Mouse (Mus musculus): ENCODE data around the gene Ldb2. TPM values are rescaled to one million over a fixed set of nuclear protein-coding genes. Genes with fewer than 3 reads are reported as not detected.

Ldb2 gene
- polyA plus RNA-seq, 1 experiment from 2014 or later: 13.3 TPM

GRCm38 (mm10) chr5:44710132-44710871 is 89.2 kb downstream of the Ldb2 start:
- no peak for DNase-seq (ENCODE audit: low spot score)
- Histone ChIP-seq H3K27ac (replicated peaks) (no peak overlapping the region), H3K36me3 (no peaks in the 10 kb centered on the region), H3K9me3 (replicated peaks) (no peaks in the 10 kb centered on the region), H3K4me1 (peaks cover 32% of the 10 kb centered on the region), H3K27me3 (ENCODE audit: low read depth, poor library complexity, severe bottlenecking) (no peaks in the 10 kb centered on the region), H3K4me3 (no peak overlapping the region)
- WGBS: 57% methylated on average over 4 of the region's 4 CpGs

- H3K9me3 ChIP-seq (replicated peaks): no peaks in the 10 kb centered on the region
- H3K4me3 ChIP-seq: no peak overlapping the region
- no peaks in the 10 kb centered on the region for H3K27me3 ChIP-seq (ENCODE audit: low read depth, poor library complexity, severe bottlenecking)
- 83% methylated on average over 2 of the region's 2 CpGs for WGBS
- no peak overlapping the region for H3K27ac ChIP-seq (replicated peaks)
- no peak for DNase-seq (ENCODE audit: low spot score)
- H3K4me1 ChIP-seq: peaks cover 27% of the 10 kb centered on the region
- H3K36me3 ChIP-seq: no peaks in the 10 kb centered on the region
Observed at GRCm38 (mm10) chr5:44709276-44709675, 90.2 kb downstream of the Ldb2 start.

GRCm38 (mm10) chr5:44707946-44708345 is 91.5 kb downstream of the Ldb2 start:
- H3K4me3 ChIP-seq: no peak overlapping the region
- WGBS: 80% methylated on average over 3 of the region's 3 CpGs
- no peak overlapping the region for H3K27ac ChIP-seq (replicated peaks)

GRCm38 (mm10) chr5:44706997-44707698 is 92.3 kb downstream of the Ldb2 start:
- H3K4me1 ChIP-seq: peaks cover 17% of the 10 kb centered on the region
- WGBS: 65% methylated on average over 6 of the region's 6 CpGs
- H3K27ac ChIP-seq (replicated peaks): peak overlapping the region; percentile 71
- H3K36me3 ChIP-seq: no peaks in the 10 kb centered on the region
- H3K4me3 ChIP-seq: no peak overlapping the region
- no peak for DNase-seq (ENCODE audit: low spot score)
- no peaks in the 10 kb centered on the region for H3K27me3 ChIP-seq (ENCODE audit: low read depth, poor library complexity, severe bottlenecking)
- no peaks in the 10 kb centered on the region for H3K9me3 ChIP-seq (replicated peaks)

More at GRCm38 (mm10) chr5:44707946-44708345, 91.5 kb downstream of the Ldb2 start:
- H3K36me3 ChIP-seq: no peaks in the 10 kb centered on the region
- no peaks in the 10 kb centered on the region for H3K27me3 ChIP-seq (ENCODE audit: low read depth, poor library complexity, severe bottlenecking)
- peaks cover 17% of the 10 kb centered on the region for H3K4me1 ChIP-seq
- no peaks in the 10 kb centered on the region for H3K9me3 ChIP-seq (replicated peaks)
- no peak for DNase-seq (ENCODE audit: low spot score)

GRCm38 (mm10) chr5:44697993-44698392 is 101.5 kb downstream of the Ldb2 start:
- H3K4me3 ChIP-seq: no peak overlapping the region
- no peaks in the 10 kb centered on the region for H3K27me3 ChIP-seq (ENCODE audit: low read depth, poor library complexity, severe bottlenecking)
- no peaks in the 10 kb centered on the region for H3K36me3 ChIP-seq
- peaks cover 41% of the 10 kb centered on the region for H3K4me1 ChIP-seq
- no peak for DNase-seq (ENCODE audit: low spot score)
- WGBS: 77% methylated on average over 3 of the region's 3 CpGs
- peak overlapping the region; percentile 13; the same call in 1 of the 2 replicates for H3K27ac ChIP-seq (replicated peaks)
- no peaks in the 10 kb centered on the region for H3K9me3 ChIP-seq (replicated peaks)

- no peaks in the 10 kb centered on the region for H3K36me3 ChIP-seq
- H3K4me3 ChIP-seq: no peak overlapping the region
- peak overlapping the region; percentile 38; the same call in 1 of the 2 replicates for H3K27ac ChIP-seq (replicated peaks)
- DNase-seq (ENCODE audit: low spot score): no peak
- H3K27me3 ChIP-seq (ENCODE audit: low read depth, poor library complexity, severe bottlenecking): no peaks in the 10 kb centered on the region
- H3K4me1 ChIP-seq: peaks cover 43% of the 10 kb centered on the region
- 72% methylated on average over 7 of the region's 7 CpGs for WGBS
- no peaks in the 10 kb centered on the region for H3K9me3 ChIP-seq (replicated peaks)
Observed at GRCm38 (mm10) chr5:44696548-44696947, 102.9 kb downstream of the Ldb2 start.

- Histone ChIP-seq H3K9me3 (replicated peaks) (no peaks in the 10 kb centered on the region), H3K4me1 (peaks cover 43% of the 10 kb centered on the region), H3K4me3 (no peak overlapping the region), H3K27ac (replicated peaks) (no peak overlapping the region), H3K36me3 (no peaks in the 10 kb centered on the region), H3K27me3 (ENCODE audit: low read depth, poor library complexity, severe bottlenecking) (no peaks in the 10 kb centered on the region)
- 36% methylated on average over 5 of the region's 5 CpGs for WGBS
- DNase-seq (ENCODE audit: low spot score): no peak
Observed at GRCm38 (mm10) chr5:44693674-44694073, 105.8 kb downstream of the Ldb2 start.

- H3K36me3 ChIP-seq: no peaks in the 10 kb centered on the region
- no peaks in the 10 kb centered on the region for H3K4me1 ChIP-seq
- no peaks in the 10 kb centered on the region for H3K27me3 ChIP-seq (ENCODE audit: low read depth, poor library complexity, severe bottlenecking)
- DNase-seq (ENCODE audit: low spot score): no peak
- H3K4me3 ChIP-seq: no peak overlapping the region
- no peaks in the 10 kb centered on the region for H3K9me3 ChIP-seq (replicated peaks)
- WGBS: 84% methylated on average over 6 of the region's 6 CpGs
- no peak overlapping the region for H3K27ac ChIP-seq (replicated peaks)
Observed at GRCm38 (mm10) chr5:44686344-44686743, 113.1 kb downstream of the Ldb2 start.

- no peaks in the 10 kb centered on the region for H3K27me3 ChIP-seq (ENCODE audit: low read depth, poor library complexity, severe bottlenecking)
- no peak for DNase-seq (ENCODE audit: low spot score)
- no peak overlapping the region for H3K27ac ChIP-seq (replicated peaks)
- no peaks in the 10 kb centered on the region for H3K9me3 ChIP-seq (replicated peaks)
- WGBS: 91% methylated on average over 3 of the region's 3 CpGs
- H3K36me3 ChIP-seq: no peaks in the 10 kb centered on the region
- no peak overlapping the region for H3K4me3 ChIP-seq
- no peaks in the 10 kb centered on the region for H3K4me1 ChIP-seq
Observed at GRCm38 (mm10) chr5:44681054-44681638, 118.3 kb downstream of the Ldb2 start.

GRCm38 (mm10) chr5:44677814-44678213 is 121.7 kb downstream of the Ldb2 start:
- DNase-seq (ENCODE audit: low spot score): no peak
- WGBS: 80% methylated on average over 5 of the region's 5 CpGs
- Histone ChIP-seq H3K4me3 (no peak overlapping the region), H3K36me3 (no peaks in the 10 kb centered on the region), H3K27me3 (ENCODE audit: low read depth, poor library complexity, severe bottlenecking) (no peaks in the 10 kb centered on the region), H3K4me1 (peaks cover 4% of the 10 kb centered on the region; the same call in 1 of the 2 replicates), H3K27ac (replicated peaks) (no peak overlapping the region), H3K9me3 (replicated peaks) (no peaks in the 10 kb centered on the region)

- Histone ChIP-seq H3K27me3 (ENCODE audit: low read depth, poor library complexity, severe bottlenecking) (no peaks in the 10 kb centered on the region), H3K36me3 (no peaks in the 10 kb centered on the region), H3K27ac (replicated peaks) (no peak overlapping the region), H3K4me3 (no peak overlapping the region), H3K4me1 (peaks cover 4% of the 10 kb centered on the region; the same call in 1 of the 2 replicates), H3K9me3 (replicated peaks) (no peaks in the 10 kb centered on the region)
- WGBS: 90% methylated on average over 5 of the region's 5 CpGs
- DNase-seq (ENCODE audit: low spot score): no peak
Observed at GRCm38 (mm10) chr5:44676145-44676754, 123.2 kb downstream of the Ldb2 start.

GRCm38 (mm10) chr5:44670336-44670735 is 129.1 kb downstream of the Ldb2 start:
- no peak for DNase-seq (ENCODE audit: low spot score)
- no peaks in the 10 kb centered on the region for H3K9me3 ChIP-seq (replicated peaks)
- no peak overlapping the region for H3K4me3 ChIP-seq
- H3K4me1 ChIP-seq: 0 out of 2 replicates have a peak, but pooled peaks cover 6% of the 10 kb centered on the region
- H3K36me3 ChIP-seq: no peaks in the 10 kb centered on the region
- WGBS: 61% methylated on average over 2 of the region's 2 CpGs
- no peaks in the 10 kb centered on the region for H3K27me3 ChIP-seq (ENCODE audit: low read depth, poor library complexity, severe bottlenecking)
- H3K27ac ChIP-seq (replicated peaks): no peak overlapping the region
